Mouse (Mus musculus) kidney, embryonic 14.5 days (tissue): ENCODE measurements around the gene Epor. TPM values are rescaled to one million over a fixed set of nuclear protein-coding genes. Genes with fewer than 3 reads are reported as not detected.
A peak's percentile ranks its signal among the peaks of the same experiment; 100 is the strongest.

Experiments
- ATAC-seq: fragments of 200-750 bp; cut with Nextera tagmentation; 2 replicates; pipeline ENCODE4 v1.8.0; 2017; ENCODE audit warnings: moderate number of reproducible peaks, mild to moderate bottlenecking, moderate TSS enrichment, moderate library complexity; ENCODE audit not compliant: low FRiP score, low TSS enrichment
- H3K27ac ChIP-seq: fragments of 300-500 bp; sonication (generic); 2 replicates; pipeline ENCODE4 v1.5.1; 2014; ENCODE audit warnings: low read depth, mild to moderate bottlenecking, low read length, moderate library complexity, mixed read lengths
- H3K27me3 ChIP-seq: fragments of 300-500 bp; sonication (generic); 2 replicates; pipeline ENCODE4 v1.6.1; 2014; ENCODE audit warnings: mild to moderate bottlenecking, low read length; ENCODE audit not compliant: control insufficient read depth, insufficient read depth
- H3K36me3 ChIP-seq: fragments of 300-500 bp; sonication (generic); 2 replicates; pipeline ENCODE4 v1.6.1; 2014; ENCODE audit warnings: low read length, mixed read lengths; ENCODE audit not compliant: control insufficient read depth, insufficient read depth
- H3K4me1 ChIP-seq: fragments of 300-500 bp; sonication (generic); 2 replicates; pipeline ENCODE4 v1.6.1; 2014; ENCODE audit warnings: low read length, mixed read lengths; ENCODE audit not compliant: control insufficient read depth, insufficient read depth
- H3K4me2 ChIP-seq: fragments of 300-500 bp; sonication (generic); replicated peaks from 2 replicates; pipeline ENCODE4 v1.6.1; 2014; ENCODE audit warnings: low read depth, mild to moderate bottlenecking, low read length
- H3K4me3 ChIP-seq: fragments of 300-500 bp; sonication (generic); 2 replicates; pipeline ENCODE4 v1.5.1; 2014; ENCODE audit warnings: mild to moderate bottlenecking, low read length
- H3K9ac ChIP-seq: fragments of 300-500 bp; sonication (generic); 2 replicates; pipeline ENCODE4 v1.6.1; 2014; ENCODE audit warnings: low read depth, mild to moderate bottlenecking, low read length, moderate library complexity
- H3K9me3 ChIP-seq: fragments of 300-500 bp; sonication (generic); 2 replicates; pipeline ENCODE4 v1.6.1; 2016; ENCODE audit warnings: low read length; ENCODE audit not compliant: control insufficient read depth
- WGBS: fragments of 180-500 bp; shearing (Covaris S2); extraction: QIAGEN DNeasy Blood & Tissue Kit; methylation state at CpG from one replicate; pipeline ENCODE4 v1.1.7; 2014; 5-methylcytosine and 5-hydroxymethylcytosine counted together
- polyA plus RNA-seq: library from polyadenylated mRNA; unstranded; fragments of >200 nt; fragmentation: Nextera tagmentation; extraction: Ambion mirVana; gene quantifications from 2 replicates; pipeline ENCODE4 v1.2.1, GENCODE M21; 2014

Gene Epor
- polyA plus RNA-seq, 1 experiment from 2014 or later: 10.5 TPM

DNA sequence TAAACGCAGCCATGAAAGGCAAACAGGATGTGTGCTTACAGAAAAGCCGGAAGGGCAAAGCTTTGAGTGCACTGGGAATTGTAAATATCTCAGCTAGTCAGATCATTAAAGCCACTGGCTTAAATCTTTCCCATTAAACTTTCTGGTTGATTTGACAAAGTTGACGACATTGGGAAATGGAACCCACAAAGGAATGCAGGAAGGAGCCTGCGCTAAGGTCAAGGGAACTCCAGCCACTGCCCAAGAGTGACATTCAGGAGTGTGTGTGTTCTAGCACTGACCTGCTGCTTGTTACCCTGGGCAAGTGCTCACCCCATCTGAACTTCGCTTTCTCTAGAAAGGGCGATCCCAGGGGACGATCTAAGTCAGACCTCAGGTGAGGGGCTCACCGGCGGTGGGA, 3.2 kb downstream of the Epor start:
- Histone ChIP-seq H3K27ac (no peak overlapping the region), H3K9ac (0 out of 2 replicates have a peak overlapping the region, but pooled peaks have one; percentile 19), H3K4me1 (peaks cover 31% of the 10 kb centered on the region), H3K36me3 (no peaks in the 10 kb centered on the region; the same call in 1 of the 2 replicates), H3K9me3 (no peaks in the 10 kb centered on the region), H3K27me3 (peaks cover 12% of the 10 kb centered on the region), H3K4me2 (peak overlapping the region; percentile 82), H3K4me3 (no peak overlapping the region)
- no peak for ATAC-seq
- 32% methylated on average over 9 of the region's 9 CpGs for WGBS

DNA sequence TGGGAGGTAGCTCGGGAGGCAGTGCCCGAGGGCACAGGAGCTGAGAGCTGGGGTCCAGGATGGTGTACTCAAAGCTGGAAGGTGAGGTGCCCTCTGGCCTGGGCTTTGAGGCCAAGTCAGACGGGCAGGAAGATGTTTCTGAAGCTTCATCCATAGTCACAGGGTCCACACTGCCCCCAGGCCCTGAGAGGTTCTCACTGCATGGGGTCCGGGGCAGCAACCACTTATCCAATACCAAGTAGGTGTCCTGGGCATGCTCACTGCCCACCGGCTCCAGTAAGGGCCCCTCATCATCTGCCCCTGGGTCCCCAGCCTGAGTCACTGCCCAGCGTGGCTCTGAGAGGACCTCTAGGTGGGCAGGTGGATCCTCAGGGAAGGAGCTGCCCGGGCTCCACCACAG, 4.1 kb downstream of the Epor start:
- Histone ChIP-seq H3K9ac (no peak overlapping the region), H3K9me3 (no peaks in the 10 kb centered on the region), H3K4me3 (no peak overlapping the region), H3K27me3 (peaks cover 12% of the 10 kb centered on the region), H3K4me2 (no peak overlapping the region), H3K36me3 (no peaks in the 10 kb centered on the region; the same call in 1 of the 2 replicates), H3K27ac (no peak overlapping the region), H3K4me1 (peaks cover 31% of the 10 kb centered on the region)
- no peak for ATAC-seq
- WGBS: 91% methylated on average over 7 of the region's 7 CpGs

DNA sequence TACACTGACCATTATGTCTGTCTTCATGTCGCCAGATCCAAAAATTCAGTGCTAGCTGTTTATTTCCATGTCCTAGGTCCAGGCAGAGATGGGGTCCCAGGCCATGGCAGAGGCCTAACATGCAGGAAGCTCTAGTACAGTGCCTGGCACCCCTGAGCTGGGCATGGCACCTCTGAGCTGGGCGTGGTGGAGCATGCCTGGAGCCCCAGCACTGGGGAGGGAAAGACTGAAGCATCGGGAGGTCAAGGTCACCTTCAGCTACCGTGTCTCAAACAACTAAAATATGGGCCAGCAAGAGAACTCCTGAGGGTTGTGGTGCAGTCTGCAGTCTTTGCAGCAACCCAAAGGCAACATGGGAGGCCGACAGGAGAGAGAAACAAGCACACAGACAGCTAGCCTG, 4.9 kb downstream of the Epor start:
- WGBS: 88% methylated on average over 5 of the region's 5 CpGs

DNA sequence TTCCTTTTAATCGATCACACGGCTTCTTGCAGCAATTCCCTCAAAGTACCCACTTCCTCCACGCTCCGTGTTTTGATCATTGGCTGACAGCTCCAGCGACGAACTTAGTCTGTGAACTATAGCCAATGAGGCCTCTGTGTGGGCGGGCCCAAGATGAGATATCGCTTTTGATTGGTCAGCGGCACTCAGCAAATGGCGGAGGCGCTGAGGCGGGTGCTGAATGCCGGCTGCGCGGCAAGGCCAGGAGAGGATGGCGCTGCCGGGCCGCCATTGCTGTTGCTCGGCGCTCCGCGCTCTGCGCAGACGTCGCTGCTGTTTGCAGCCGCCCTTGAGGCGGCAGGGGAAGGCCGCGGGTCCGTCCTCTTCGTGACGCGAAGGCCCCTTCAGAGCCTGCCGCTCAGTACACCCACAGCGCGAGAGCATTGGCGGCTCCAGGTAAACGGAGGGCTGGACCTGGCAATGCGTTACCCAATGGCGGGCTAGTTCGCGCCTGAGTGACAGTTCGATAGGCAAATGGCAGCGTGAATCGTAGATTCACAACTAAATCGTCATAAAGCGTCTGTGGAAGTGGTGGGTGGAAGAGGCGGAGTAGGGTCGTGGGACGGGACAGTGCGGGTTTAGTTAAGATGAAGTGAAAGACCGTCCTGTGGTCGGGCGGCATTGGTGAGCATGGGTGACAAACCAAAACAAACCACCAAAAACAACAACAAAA, 7.6 kb downstream of the Epor start, which contains the start of gene Swsap1:
Swsap1 (plus strand) TSS at position 186 of the 712 bp plus-strand sequence.
- WGBS: under 1% methylated on average over 51 of the region's 54 CpGs
- Histone ChIP-seq H3K4me3 (peak within 1 kb of the TSS; percentile 67), H3K9me3 (no peaks in the 10 kb centered on the region; the same call in 1 of the 2 replicates), H3K36me3 (no peaks in the 10 kb centered on the region; the same call in 1 of the 2 replicates), H3K4me1 (peaks cover 8% of the 10 kb centered on the region), H3K27ac (peak within 1 kb of the TSS; percentile 85), H3K9ac (peak within 1 kb of the TSS; percentile 71), H3K4me2 (peak within 1 kb of the TSS; percentile 62), H3K27me3 (peaks cover 1% of the 10 kb centered on the region; the same call in 1 of the 2 replicates)
- ATAC-seq: peak; percentile 97

More for the DNA sequence above, 4.9 kb downstream of the Epor start:
- H3K36me3 ChIP-seq: no peaks in the 10 kb centered on the region; the same call in 1 of the 2 replicates
- no peak overlapping the region for H3K27ac ChIP-seq
- no peak overlapping the region for H3K4me2 ChIP-seq
- no peak overlapping the region for H3K9ac ChIP-seq
- no peak overlapping the region for H3K4me3 ChIP-seq
- no peak for ATAC-seq
- peaks cover 12% of the 10 kb centered on the region for H3K27me3 ChIP-seq
- peaks cover 30% of the 10 kb centered on the region for H3K4me1 ChIP-seq
- no peaks in the 10 kb centered on the region for H3K9me3 ChIP-seq

DNA sequence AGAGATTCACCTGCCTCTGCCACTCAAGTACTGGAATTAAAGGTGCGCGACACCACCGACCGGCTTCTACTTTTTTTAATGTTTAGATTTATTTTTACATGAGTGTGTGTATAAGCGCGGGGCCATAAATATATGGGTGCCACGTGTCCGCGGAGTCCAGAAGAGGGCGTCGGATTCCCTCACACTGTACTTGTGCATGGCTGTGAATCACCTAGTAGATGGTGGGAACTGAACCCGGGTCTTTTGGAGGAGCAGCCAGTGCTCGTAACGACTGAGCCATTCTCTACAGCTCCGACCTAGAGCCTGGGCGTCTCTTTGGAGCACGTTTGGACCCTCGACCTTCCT, 8.1 kb downstream of the Epor start:
- 2% methylated on average over 18 of the region's 18 CpGs for WGBS
- ATAC-seq: peak; percentile 55

DNA sequence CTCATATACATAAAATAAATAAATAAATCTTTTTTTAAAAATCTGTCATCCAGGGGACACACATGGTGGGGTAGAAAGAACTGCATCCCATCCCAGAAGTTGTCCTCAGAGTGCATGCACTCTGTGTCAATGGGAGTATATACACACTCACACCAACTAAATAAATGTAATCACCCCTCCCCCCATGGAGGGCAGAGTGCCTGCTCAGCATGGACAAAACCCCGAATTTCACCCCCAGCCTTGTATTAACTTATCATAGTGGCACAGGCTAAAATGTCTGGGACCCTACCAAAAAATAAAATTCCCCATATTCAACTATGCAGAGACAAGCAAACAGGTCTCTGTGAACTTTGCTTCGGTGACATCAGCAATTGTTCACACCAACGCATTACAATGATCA, 8.7 kb downstream of the Epor start:
- Histone ChIP-seq H3K4me3 (peak overlapping the region; percentile 67; the same call in 1 of the 2 replicates), H3K4me1 (peaks cover 4% of the 10 kb centered on the region; the same call in 1 of the 2 replicates), H3K27ac (no peak overlapping the region), H3K9ac (no peak overlapping the region), H3K4me2 (no peak overlapping the region; the same call in 1 of the 2 replicates), H3K27me3 (no peaks in the 10 kb centered on the region), H3K9me3 (no peaks in the 10 kb centered on the region; the same call in 1 of the 2 replicates), H3K36me3 (no peaks in the 10 kb centered on the region; the same call in 1 of the 2 replicates)
- ATAC-seq: no peak
- WGBS: 84% methylated on average over 3 of the region's 3 CpGs

More for the DNA sequence above, 8.1 kb downstream of the Epor start:
- peaks cover 4% of the 10 kb centered on the region; the same call in 1 of the 2 replicates for H3K4me1 ChIP-seq
- peak overlapping the region; percentile 62 for H3K4me2 ChIP-seq
- peak overlapping the region; percentile 67 for H3K4me3 ChIP-seq
- H3K9ac ChIP-seq: peak overlapping the region; percentile 71; the same call in 1 of the 2 replicates
- no peak overlapping the region for H3K27ac ChIP-seq
- no peaks in the 10 kb centered on the region; the same call in 1 of the 2 replicates for H3K9me3 ChIP-seq
- no peaks in the 10 kb centered on the region; the same call in 1 of the 2 replicates for H3K36me3 ChIP-seq
- H3K27me3 ChIP-seq: no peaks in the 10 kb centered on the region

DNA sequence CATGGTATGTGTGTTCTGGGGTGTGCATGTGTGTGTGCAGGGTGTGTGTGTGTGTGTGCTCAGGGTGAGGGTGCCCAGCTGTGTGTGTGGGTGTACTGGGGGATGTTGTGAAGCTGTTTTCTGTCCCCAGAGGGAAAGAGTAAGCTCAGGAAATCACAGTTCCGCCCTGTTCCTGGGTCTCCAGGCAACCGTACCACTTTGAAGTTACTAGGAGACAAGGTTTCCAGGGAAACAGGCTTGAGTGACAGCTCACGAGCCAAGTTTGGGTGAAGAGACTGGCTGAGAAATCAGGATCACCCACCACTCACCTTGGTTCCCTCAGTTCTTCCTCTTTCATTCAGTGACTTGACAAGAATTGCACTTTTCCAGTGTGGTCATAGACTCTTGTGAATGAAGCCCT, 9.7 kb downstream of the Epor start:
- H3K27ac ChIP-seq: no peak overlapping the region
- no peaks in the 10 kb centered on the region; the same call in 1 of the 2 replicates for H3K36me3 ChIP-seq
- no peak for ATAC-seq
- no peaks in the 10 kb centered on the region; the same call in 1 of the 2 replicates for H3K9me3 ChIP-seq
- H3K9ac ChIP-seq: no peak overlapping the region
- no peaks in the 10 kb centered on the region for H3K27me3 ChIP-seq
- WGBS: 14% methylated on average over 3 of the region's 3 CpGs
- no peak overlapping the region for H3K4me3 ChIP-seq
- no peak overlapping the region for H3K4me2 ChIP-seq
- H3K4me1 ChIP-seq: peaks cover 4% of the 10 kb centered on the region; the same call in 1 of the 2 replicates

DNA sequence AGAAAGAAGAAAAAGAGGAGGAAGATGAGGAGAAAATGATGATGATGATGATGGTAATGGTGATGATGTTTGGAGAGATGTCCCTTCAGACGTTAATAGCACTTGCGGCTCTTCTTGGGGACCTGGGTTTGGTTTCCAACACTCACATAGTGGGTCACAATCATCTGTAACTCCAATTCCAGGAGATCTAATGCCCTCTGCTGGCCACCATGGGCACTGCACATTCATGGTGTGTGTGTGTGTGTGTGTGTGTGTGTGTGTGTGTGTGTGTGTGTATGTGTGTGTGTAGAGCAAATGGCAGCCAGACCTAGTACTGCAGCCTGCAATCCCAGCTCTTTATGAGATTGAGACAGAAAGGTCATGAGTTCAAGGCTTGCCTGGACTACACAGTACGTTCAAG, 11.3 kb downstream of the Epor start:
- no peak for ATAC-seq
- Histone ChIP-seq H3K4me3 (no peak overlapping the region), H3K9ac (no peak overlapping the region), H3K27me3 (peaks cover 5% of the 10 kb centered on the region; the same call in 1 of the 2 replicates), H3K9me3 (no peaks in the 10 kb centered on the region; the same call in 1 of the 2 replicates), H3K4me2 (no peak overlapping the region), H3K36me3 (no peaks in the 10 kb centered on the region), H3K4me1 (peaks cover 4% of the 10 kb centered on the region; the same call in 1 of the 2 replicates), H3K27ac (no peak overlapping the region)
- 79% methylated on average over 3 of the region's 3 CpGs for WGBS

DNA sequence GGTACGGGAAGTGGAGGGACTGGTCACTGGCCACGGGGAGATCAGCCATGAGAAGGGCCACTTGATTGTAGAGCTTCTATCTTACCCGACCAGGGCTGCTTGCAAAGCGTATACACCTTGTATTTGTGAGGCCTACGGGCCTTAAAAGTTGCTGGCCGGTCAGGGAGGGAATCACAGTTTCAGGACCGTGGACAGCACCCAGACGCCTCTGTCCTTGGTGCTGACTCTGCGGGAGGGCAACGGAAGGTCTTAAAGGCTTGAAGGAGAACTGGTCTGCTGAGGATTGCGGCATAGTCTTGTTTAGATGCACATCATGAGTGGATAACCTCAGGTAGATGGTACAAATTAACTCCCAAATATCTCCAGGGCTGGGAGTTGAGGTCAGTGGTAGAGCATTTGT, 13.0 kb downstream of the Epor start:
- Histone ChIP-seq H3K9me3 (no peaks in the 10 kb centered on the region; the same call in 1 of the 2 replicates), H3K27ac (no peak overlapping the region), H3K36me3 (no peaks in the 10 kb centered on the region), H3K4me3 (no peak overlapping the region), H3K27me3 (peaks cover 5% of the 10 kb centered on the region; the same call in 1 of the 2 replicates), H3K4me1 (no peaks in the 10 kb centered on the region; the same call in 1 of the 2 replicates), H3K4me2 (no peak overlapping the region), H3K9ac (no peak overlapping the region)
- ATAC-seq: no peak
- WGBS: 17% methylated on average over 11 of the region's 11 CpGs
